Mouse (Mus musculus) E14TG2a.4 (cell line): ENCODE measurements around the gene Zscan5b.

Experiments used
- CTCF ChIP-seq: conservative IDR thresholded peaks from 2 replicates; pipeline ENCODE4 v1.5.1; 2014; ENCODE audit warnings: low read length
- NANOG ChIP-seq: IDR thresholded peaks from 2 replicates; pipeline ENCODE4 v1.6.1; 2014; ENCODE audit warnings: borderline replicate concordance, low read length, mixed read lengths
- POU5F1 ChIP-seq: IDR thresholded peaks from 2 replicates; pipeline ENCODE4 v1.6.1; 2014; ENCODE audit warnings: low read length, borderline replicate concordance

DNA sequence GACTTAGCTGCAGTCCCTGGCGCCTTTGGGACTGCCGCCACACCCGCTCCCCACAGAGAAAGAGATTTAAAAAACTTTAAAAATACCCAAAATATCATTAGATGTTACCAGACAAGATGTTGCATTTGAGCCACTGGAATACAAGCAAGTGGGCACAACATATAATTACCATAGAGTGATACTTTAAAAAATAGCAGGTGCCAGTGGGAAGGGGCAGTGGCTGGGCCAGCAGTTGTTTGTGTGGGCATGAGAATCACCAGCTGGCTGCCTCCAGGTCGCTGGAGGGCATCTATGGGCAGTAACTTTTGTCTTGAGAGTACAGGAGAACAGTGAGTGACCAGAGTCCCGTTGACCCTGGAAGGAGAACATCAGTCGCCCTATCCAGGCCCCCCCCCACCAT, 30.3 kb downstream of the Zscan5b start, which contains the start of gene Epp13:
- TF ChIP-seq CTCF = no peak
- no peak for TF ChIP-seq POU5F1
- no peak for TF ChIP-seq NANOG
